In the genomic region with DNA sequence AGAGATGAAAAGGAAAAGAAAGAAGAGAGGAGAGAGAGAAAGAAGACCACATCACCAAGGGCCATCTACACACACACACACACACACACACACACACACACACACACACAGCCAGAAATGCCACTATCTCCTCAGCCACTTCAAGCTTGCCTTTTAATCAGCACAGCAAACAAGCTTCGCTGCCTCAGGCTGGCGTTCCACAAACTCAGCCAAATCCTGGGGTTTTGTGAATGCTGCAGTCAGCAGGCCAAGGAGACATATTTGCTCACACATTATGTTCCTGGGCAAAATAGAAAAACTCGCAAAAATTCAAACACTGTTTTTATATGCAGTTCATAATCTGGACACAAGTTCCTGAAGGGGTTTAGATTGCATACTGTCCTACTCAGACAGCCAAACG, we compare ENCODE assay signal across 9 mouse cellular contexts.
DNase-seq lines count a peak whose midpoint lies in the region; ATAC-seq and TF ChIP-seq lines count a peak whose summit lies in the region.
"Had no signal": no experiment of that assay in that cellular context is flagged by ENCODE, and none has a peak within 500 bp of the region (broad histone marks: within the 10 kb centered on the region; RNA-seq: fewer than 3 reads in every experiment).

No protein-coding gene starts in this region.

- ATAC-seq in forebrain, embryonic 16.5 days = peak; percentile 37
- ATAC-seq in forebrain, embryonic 11.5 days (replicated peaks; ENCODE audit: low FRiP score) = no peak
- no peak for ATAC-seq in stomach, postnatal 0 days (ENCODE audit: low FRiP score, low TSS enrichment)

- H3K27ac ChIP-seq in forebrain, embryonic 16.5 days (ENCODE audit: low read length) = no peak overlapping the region
- H3K27ac ChIP-seq in forebrain, embryonic 11.5 days (ENCODE audit: low read depth, low read length) = no peak overlapping the region
- no peak overlapping the region for H3K27ac ChIP-seq in stomach, postnatal 0 days (replicated peaks)
- H3K27ac ChIP-seq: limb, embryonic 13.5 days had no signal

- no peaks in the 10 kb centered on the region for H3K27me3 ChIP-seq in forebrain, embryonic 16.5 days (replicated peaks; ENCODE audit: control insufficient read depth, insufficient read depth, low read length)
- no peaks in the 10 kb centered on the region for H3K27me3 ChIP-seq in forebrain, embryonic 11.5 days (ENCODE audit: control insufficient read depth, insufficient read depth, low read length)
- no peaks in the 10 kb centered on the region for H3K27me3 ChIP-seq in stomach, postnatal 0 days (ENCODE audit: control insufficient read depth, insufficient read depth, low read length)
- H3K27me3 ChIP-seq: limb, embryonic 13.5 days had no signal

- WGBS in forebrain, embryonic 16.5 days = 55% methylated on average over 4 of the region's 4 CpGs
- 72% methylated on average over 4 of the region's 4 CpGs for WGBS in forebrain, embryonic 11.5 days
- 25% methylated on average over 4 of the region's 4 CpGs for WGBS in stomach, postnatal 0 days

- no peak for DNase-seq in forebrain, embryonic 11.5 days (ENCODE audit: low spot score)
- peak; percentile 24 to 45 for DNase-seq in layer of hippocampus, adult 18-20 months (ENCODE audit: low spot score in 2 of 2)
- DNase-seq in layer of hippocampus, adult 9-10 months (ENCODE audit: low spot score) = no peak
- DNase-seq in urinary bladder, postnatal 14 days (ENCODE audit: low spot score) = peak; percentile 9
- no peak for DNase-seq in urinary bladder, adult 2 months (ENCODE audit: low spot score)
- DNase-seq in stomach, postnatal 0 days (ENCODE audit: low spot score) = peak; percentile 24
- DNase-seq in spleen, postnatal 4 days (ENCODE audit: low spot score in 2 of 2) = no peak

- H3K9me3 ChIP-seq in forebrain, embryonic 16.5 days (ENCODE audit: control insufficient read depth, low read length) = no peaks in the 10 kb centered on the region
- H3K9me3 ChIP-seq in forebrain, embryonic 11.5 days (ENCODE audit: control insufficient read depth, low read length) = no peaks in the 10 kb centered on the region
- no peaks in the 10 kb centered on the region for H3K9me3 ChIP-seq in stomach, postnatal 0 days (ENCODE audit: control insufficient read depth, low read length)
- H3K9me3 ChIP-seq: limb, embryonic 13.5 days had no signal

- no peak overlapping the region for H3K4me2 ChIP-seq in forebrain, embryonic 16.5 days (ENCODE audit: low read length)
- no peak overlapping the region for H3K4me2 ChIP-seq in forebrain, embryonic 11.5 days (ENCODE audit: low read depth, low read length, severe bottlenecking)
- no peak overlapping the region for H3K4me2 ChIP-seq in stomach, postnatal 0 days (replicated peaks; ENCODE audit: low read depth)
- H3K4me2 ChIP-seq: limb, embryonic 13.5 days had no signal

- TF ChIP-seq CTCF in stomach, postnatal 0 days (IDR thresholded peaks at IDR 0.05; ENCODE audit: low read depth) = no peak

- no peak overlapping the region for H3K4me3 ChIP-seq in forebrain, embryonic 16.5 days (replicated peaks; ENCODE audit: low read length)
- H3K4me3 ChIP-seq in forebrain, embryonic 11.5 days (ENCODE audit: low read depth, low read length) = no peak overlapping the region
- no peak overlapping the region for H3K4me3 ChIP-seq in stomach, postnatal 0 days (ENCODE audit: low read depth, low read length)
- H3K4me3 ChIP-seq: limb, embryonic 13.5 days had no signal

- H3K4me1 ChIP-seq in forebrain, embryonic 16.5 days (replicated peaks; ENCODE audit: control insufficient read depth, insufficient read depth, low read length) = peaks cover 16% of the 10 kb centered on the region
- H3K4me1 ChIP-seq in forebrain, embryonic 11.5 days (replicated peaks; ENCODE audit: control insufficient read depth, insufficient read depth, low read length) = peaks cover 4% of the 10 kb centered on the region; the same call in 1 of the 2 replicates
- no peaks in the 10 kb centered on the region for H3K4me1 ChIP-seq in stomach, postnatal 0 days (replicated peaks; ENCODE audit: control insufficient read depth, insufficient read depth)

- H3K36me3 ChIP-seq in forebrain, embryonic 16.5 days (ENCODE audit: control insufficient read depth, insufficient read depth) = no peaks in the 10 kb centered on the region
- no peaks in the 10 kb centered on the region for H3K36me3 ChIP-seq in forebrain, embryonic 11.5 days (ENCODE audit: control insufficient read depth, insufficient read depth, low read length)
- no peaks in the 10 kb centered on the region for H3K36me3 ChIP-seq in stomach, postnatal 0 days (ENCODE audit: control insufficient read depth, insufficient read depth, low read length)
- H3K36me3 ChIP-seq: limb, embryonic 13.5 days had no signal

- no peak overlapping the region for H3K9ac ChIP-seq in forebrain, embryonic 16.5 days (replicated peaks; ENCODE audit: low read depth, low read length)
- no peak overlapping the region for H3K9ac ChIP-seq in forebrain, embryonic 11.5 days (ENCODE audit: low read length)
- no peak overlapping the region for H3K9ac ChIP-seq in stomach, postnatal 0 days (ENCODE audit: low read length)
- H3K9ac ChIP-seq: limb, embryonic 13.5 days had no signal

- TF ChIP-seq EP300 in stomach, postnatal 0 days (optimal IDR thresholded peaks at IDR 0.05) = no peak

Comparison
In these comparisons a context has a peak if more than half of its experiments do, and no peak if none do; other contexts are left out.
1. DNase-seq: peak in layer of hippocampus, adult 18-20 months (2 of 2), urinary bladder, postnatal 14 days (single experiment) and stomach, postnatal 0 days (single experiment); none in forebrain, embryonic 11.5 days (single experiment), layer of hippocampus, adult 9-10 months (single experiment), urinary bladder, adult 2 months (single experiment) and spleen, postnatal 4 days (0 of 2).